ENCODE assay signal across 16 mouse cellular contexts in genomic region chr1:53970326-53970977, GRCm38 (mm10).
A peak's percentile ranks its signal among the peaks of the same experiment; 100 is the strongest.
DNase-seq lines count a peak whose midpoint lies in the region; ATAC-seq and TF ChIP-seq lines count a peak whose summit lies in the region.
"Had no signal": no experiment of that assay in that cellular context is flagged by ENCODE, and none has a peak within 500 bp of the region (broad histone marks: within the 10 kb centered on the region; RNA-seq: fewer than 3 reads in every experiment).

No protein-coding gene starts in this region.

- DNase-seq in layer of hippocampus, adult 9-11 months = peak; percentile 14
- DNase-seq in layer of hippocampus, adult 9-10 months (ENCODE audit: low spot score) = no peak
- peak; percentile 3 for DNase-seq in right cerebral cortex, postnatal 4 days
- DNase-seq in right cerebral cortex, postnatal 36 days (ENCODE audit: low spot score in 2 of 2) = no peak
- DNase-seq in lung, postnatal 4 days = peak; percentile 43 to 58
- no peak for DNase-seq in B cell, adult 2 months
- DNase-seq in kidney, adult 2 months = no peak
- DNase-seq: adrenal gland, adult 2 months; forebrain, postnatal 0 days; gastrocnemius, postnatal 10 days; midbrain, embryonic 14.5 days; thymus, postnatal 14 days had no signal

- no peaks in the 10 kb centered on the region for H3K4me1 ChIP-seq in embryonic facial prominence, embryonic 15.5 days
- H3K4me1 ChIP-seq in kidney, adult 2 months (ENCODE audit: control insufficient read depth, insufficient read depth, low read length) = no peaks in the 10 kb centered on the region
- H3K4me1 ChIP-seq: stomach, embryonic 15.5 days had no signal

- WGBS in embryonic facial prominence, embryonic 15.5 days = 39% methylated on average over 5 of the region's 5 CpGs
- 60% methylated on average over 5 of the region's 5 CpGs for WGBS in kidney, adult 2 months

- no peaks in the 10 kb centered on the region for H3K27me3 ChIP-seq in embryonic facial prominence, embryonic 15.5 days
- H3K27me3 ChIP-seq in kidney, adult 2 months (replicated peaks; ENCODE audit: control insufficient read depth, insufficient read depth, low read length) = no peaks in the 10 kb centered on the region
- H3K27me3 ChIP-seq: stomach, embryonic 15.5 days had no signal

- H3K9me3 ChIP-seq in embryonic facial prominence, embryonic 15.5 days (replicated peaks) = no peaks in the 10 kb centered on the region
- H3K9me3 ChIP-seq: stomach, embryonic 15.5 days had no signal

- no peak for TF ChIP-seq POLR2A in kidney, adult 2 months (IDR thresholded peaks at IDR 0.05; ENCODE audit: low read depth, low read length)

- no peak overlapping the region for H3K4me2 ChIP-seq in embryonic facial prominence, embryonic 15.5 days (replicated peaks)
- H3K4me2 ChIP-seq: stomach, embryonic 15.5 days had no signal

- H3K27ac ChIP-seq in embryonic facial prominence, embryonic 15.5 days (replicated peaks) = no peak overlapping the region
- H3K27ac ChIP-seq in kidney, adult 2 months (ENCODE audit: insufficient read depth, low read depth, low read length) = no peak overlapping the region
- H3K27ac ChIP-seq: liver, embryonic 14.5 days; stomach, embryonic 15.5 days had no signal

- no peak overlapping the region for H3K9ac ChIP-seq in embryonic facial prominence, embryonic 15.5 days
- H3K9ac ChIP-seq: forebrain, postnatal 0 days; liver, embryonic 14.5 days; stomach, embryonic 15.5 days had no signal

- no peaks in the 10 kb centered on the region for H3K36me3 ChIP-seq in embryonic facial prominence, embryonic 15.5 days
- H3K36me3 ChIP-seq in kidney, adult 2 months (ENCODE audit: control insufficient read depth, insufficient read depth, low read length) = no peaks in the 10 kb centered on the region
- H3K36me3 ChIP-seq: stomach, embryonic 15.5 days had no signal

- 0 out of 2 replicates have a peak, but pooled peaks have one; percentile 51 for ATAC-seq in embryonic facial prominence, embryonic 15.5 days (ENCODE audit: insufficient number of reproducible peaks, low FRiP score, low TSS enrichment, low read depth)
- ATAC-seq: forebrain, postnatal 0 days; inflammation-experienced regulatory T-cells, adult 6 months had no signal

- no peak overlapping the region for H3K4me3 ChIP-seq in embryonic facial prominence, embryonic 15.5 days (replicated peaks)
- H3K4me3 ChIP-seq in kidney, adult 2 months (ENCODE audit: insufficient read depth, low read depth, low read length) = no peak overlapping the region
- H3K4me3 ChIP-seq: stomach, embryonic 15.5 days had no signal

- no peak for TF ChIP-seq CTCF in kidney, adult 2 months (conservative IDR thresholded peaks at IDR 0.05; ENCODE audit: insufficient read depth, insufficient read length, low read depth, low read length)

Comparison
In these comparisons a context has a peak if more than half of its experiments do, and no peak if none do; other contexts are left out.
1. DNase-seq: peak in layer of hippocampus, adult 9-11 months (single experiment), right cerebral cortex, postnatal 4 days (single experiment) and lung, postnatal 4 days (2 of 2); none in layer of hippocampus, adult 9-10 months (single experiment), right cerebral cortex, postnatal 36 days (0 of 2), B cell, adult 2 months (0 of 2) and kidney, adult 2 months (single experiment).